In the genomic region with DNA sequence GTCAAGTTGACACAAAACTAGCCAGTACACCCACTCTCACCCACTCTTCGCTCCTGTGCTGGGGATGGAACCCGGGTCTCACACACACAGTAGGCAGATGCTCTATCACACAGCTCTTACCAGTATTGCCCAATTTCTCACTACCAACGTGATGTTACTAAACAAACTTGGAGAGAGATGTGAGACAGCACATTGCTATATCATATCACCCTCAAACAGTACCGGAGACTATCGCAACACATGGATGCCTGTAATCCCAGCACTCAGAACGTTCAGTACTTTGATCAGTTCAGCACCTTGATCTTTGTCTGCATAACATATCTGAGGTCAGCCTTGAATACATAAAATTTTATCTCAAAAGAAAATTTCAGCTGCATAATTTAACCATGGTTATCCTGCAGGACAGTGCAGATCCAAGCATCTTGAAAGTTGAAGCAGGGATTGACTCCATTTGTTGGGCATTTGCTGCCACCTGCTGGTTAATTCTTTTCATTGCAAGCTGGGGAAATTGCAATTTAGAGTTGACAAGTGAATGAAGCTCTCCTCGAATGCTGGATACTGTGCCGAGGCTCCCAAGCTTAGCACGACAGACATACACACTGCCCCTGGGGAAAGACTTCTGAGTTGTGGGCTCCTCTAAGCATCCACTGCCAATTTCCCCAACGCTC, we compare ENCODE assay signal across 7 mouse cellular contexts. TPM values are rescaled to one million over a fixed set of nuclear protein-coding genes. Genes with fewer than 3 reads are reported as not detected.
DNase-seq lines count a peak whose midpoint lies in the region; ATAC-seq and TF ChIP-seq lines count a peak whose summit lies in the region.

No protein-coding gene starts in this region.

- no peaks in the 10 kb centered on the region for H3K79me2 ChIP-seq in C2C12 (ENCODE audit: control insufficient read depth, insufficient read depth)

- H3K4me2 ChIP-seq in kidney, postnatal 0 days (ENCODE audit: low read length), result no peak overlapping the region
- H3K4me2 ChIP-seq in lung, embryonic 16.5 days (ENCODE audit: low read depth, low read length), result peak overlapping the region; percentile 37

- H3K27me3 ChIP-seq in C2C12 (ENCODE audit: control insufficient read depth, insufficient read depth, insufficient read length), result no peaks in the 10 kb centered on the region
- H3K27me3 ChIP-seq in kidney, postnatal 0 days (ENCODE audit: insufficient read depth, low read length), result no peaks in the 10 kb centered on the region
- no peaks in the 10 kb centered on the region for H3K27me3 ChIP-seq in lung, embryonic 16.5 days (ENCODE audit: control insufficient read depth, insufficient read depth, low read depth, low read length)

- no peak overlapping the region for H3K4me3 ChIP-seq in C2C12 (ENCODE audit: insufficient read depth, poor library complexity, severe bottlenecking)
- H3K4me3 ChIP-seq in kidney, postnatal 0 days (replicated peaks; ENCODE audit: low read depth, low read length), result no peak overlapping the region
- no peak overlapping the region for H3K4me3 ChIP-seq in lung, embryonic 16.5 days (ENCODE audit: low read length)

- ATAC-seq in kidney, postnatal 0 days (replicated peaks; ENCODE audit: low FRiP score, low read depth), result peak; percentile 65; the same call in 1 of the 2 replicates
- peak; percentile 70 for ATAC-seq in lung, embryonic 16.5 days (ENCODE audit: low read depth)

- no peaks in the 10 kb centered on the region for H3K36me3 ChIP-seq in C2C12 (ENCODE audit: control insufficient read depth, insufficient read depth)
- no peaks in the 10 kb centered on the region for H3K36me3 ChIP-seq in kidney, postnatal 0 days (ENCODE audit: insufficient read depth, low read length)
- no peaks in the 10 kb centered on the region for H3K36me3 ChIP-seq in lung, embryonic 16.5 days (ENCODE audit: control insufficient read depth, insufficient read depth, low read length)

- peak; percentile 39 for TF ChIP-seq CTCF in C2C12 (IDR thresholded peaks at IDR 0.05; ENCODE audit: control insufficient read depth, insufficient read depth, insufficient read length)
- TF ChIP-seq CTCF in kidney, postnatal 0 days (IDR thresholded peaks at IDR 0.05; ENCODE audit: low read depth), result peak; percentile 91

- DNase-seq in ES-CJ7 (ENCODE audit: low read depth, low spot score), result peak; percentile 85
- peak; percentile 51 for DNase-seq in cerebellum, adult 9-11 months
- DNase-seq in gastrocnemius, postnatal 10 days, result peak; percentile 50
- DNase-seq in kidney, postnatal 0 days (ENCODE audit: low spot score), result peak; percentile 80
- DNase-seq in retina, postnatal 1 day, result peak; percentile 87

- no peak overlapping the region for H3K27ac ChIP-seq in kidney, postnatal 0 days
- no peak overlapping the region for H3K27ac ChIP-seq in lung, embryonic 16.5 days (ENCODE audit: low read length)

- no peak overlapping the region for H3K9ac ChIP-seq in kidney, postnatal 0 days (ENCODE audit: low read depth, low read length)
- 0 out of 2 replicates have a peak overlapping the region, but pooled peaks have one; percentile 39 for H3K9ac ChIP-seq in lung, embryonic 16.5 days (ENCODE audit: low read length)

- H3K4me1 ChIP-seq in kidney, postnatal 0 days (replicated peaks; ENCODE audit: insufficient read depth, low read length), result no peaks in the 10 kb centered on the region
- H3K4me1 ChIP-seq in lung, embryonic 16.5 days (replicated peaks; ENCODE audit: control insufficient read depth, insufficient read depth, low read length), result 0 out of 2 replicates have a peak, but pooled peaks cover 2% of the 10 kb centered on the region

- WGBS in kidney, postnatal 0 days, result 44% methylated on average over 10 of the region's 10 CpGs
- 43% methylated on average over 10 of the region's 10 CpGs for WGBS in lung, embryonic 16.5 days

- no peaks in the 10 kb centered on the region for H3K9me3 ChIP-seq in kidney, postnatal 0 days (replicated peaks; ENCODE audit: low read length)
- no peaks in the 10 kb centered on the region for H3K9me3 ChIP-seq in lung, embryonic 16.5 days (ENCODE audit: control insufficient read depth, low read length)

- H3K79me3 ChIP-seq in C2C12 (ENCODE audit: low read depth), result no peaks in the 10 kb centered on the region

- H3ac ChIP-seq in C2C12 (ENCODE audit: control insufficient read depth, insufficient read length, low read depth), result no peak overlapping the region

TF ChIP-seq in C2C12, 6 proteins besides CTCF, POLR2A, EP300 and RAD21:
- TF ChIP-seq MYOG (IDR thresholded peaks at IDR 0.05; ENCODE audit: control insufficient read depth, extremely low read depth, insufficient read length), result no peak
- no peak for TF ChIP-seq MAX (IDR thresholded peaks at IDR 0.05)
- TF ChIP-seq USF1 (IDR thresholded peaks at IDR 0.05; ENCODE audit: low read depth), result no peak
- no peak for TF ChIP-seq FOSL1 (IDR thresholded peaks at IDR 0.05; ENCODE audit: insufficient read depth, low read length, poor library complexity, severe bottlenecking)
TF ChIP-seq in C2C12: peak in this region for 0.

RNA-seq across cellular contexts. Expression of a gene that starts 15.0 kb away (rescaled TPM):
- polyA plus RNA-seq in C2C12 (2012; fragmentation: generic; extraction: Trizol), result 58.7 TPM
- 10 to 100 TPM; 19.3 to 20.3 TPM for total RNA-seq in gastrocnemius, postnatal 10 days (2021)
- 45.0 and 53.6 TPM in 2 replicates for polyA plus RNA-seq in kidney, postnatal 0 days (2015; fragmentation: Nextera tagmentation; extraction: Ambion mirVana)
- polyA plus RNA-seq in lung, embryonic 16.5 days (2015; fragmentation: Nextera tagmentation; extraction: Ambion mirVana), result 80.2 and 86.2 TPM in 2 replicates

RNA-seq across cellular contexts. Expression of a gene that starts 20.5 kb away (rescaled TPM):
- polyA plus RNA-seq in C2C12 (2012; fragmentation: generic; extraction: Trizol), result 963 TPM
- 10 to 100 TPM; 29.0 to 43.8 TPM for total RNA-seq in gastrocnemius, postnatal 10 days (2021)
- polyA plus RNA-seq in kidney, postnatal 0 days (2015; fragmentation: Nextera tagmentation; extraction: Ambion mirVana), result 499 and 556 TPM in 2 replicates
- polyA plus RNA-seq in lung, embryonic 16.5 days (2015; fragmentation: Nextera tagmentation; extraction: Ambion mirVana), result 219 and 314 TPM in 2 replicates

RNA-seq across cellular contexts. Expression of a gene that starts 26.9 kb away (rescaled TPM):
- polyA plus RNA-seq in C2C12 (2012; fragmentation: generic; extraction: Trizol), result 338 TPM
- 10 to 100 TPM; 35.0 to 63.8 TPM for total RNA-seq in gastrocnemius, postnatal 10 days (2021)
- polyA plus RNA-seq in kidney, postnatal 0 days (2015; fragmentation: Nextera tagmentation; extraction: Ambion mirVana), result 98.3 and 113 TPM in 2 replicates
- polyA plus RNA-seq in lung, embryonic 16.5 days (2015; fragmentation: Nextera tagmentation; extraction: Ambion mirVana), result 40.6 and 63.7 TPM in 2 replicates

RNA-seq across cellular contexts. Expression of a gene that starts 46.9 kb away (rescaled TPM):
- not detected for polyA plus RNA-seq in C2C12 (2012; fragmentation: generic; extraction: Trizol)
- 10 to 100 TPM; 11.0 to 22.2 TPM for total RNA-seq in gastrocnemius, postnatal 10 days (2021)
- polyA plus RNA-seq in kidney, postnatal 0 days (2015; fragmentation: Nextera tagmentation; extraction: Ambion mirVana), result 2.2 and 2.7 TPM in 2 replicates
- polyA plus RNA-seq in lung, embryonic 16.5 days (2015; fragmentation: Nextera tagmentation; extraction: Ambion mirVana), result 6.3 and 7.7 TPM in 2 replicates
